Mouse (Mus musculus) right cerebral cortex, postnatal 14 days (tissue): Measurements from ENCODE around the gene Gjd3.

Source experiments
- DNase-seq: peaks from one replicate; pipeline ENCODE4 v3.0.0; 2022

Gene Gjd3

GRCm38 (mm10) chr11:98979356-98979755, 3.5 kb downstream of the Gjd3 start:
- no peak for DNase-seq

- DNase-seq = no peak
These were observed 4.2 kb downstream of the Gjd3 start for GRCm38 (mm10) chr11:98978526-98979148.

- peak; percentile 87 for DNase-seq
These were observed 7.7 kb downstream of the Gjd3 start for GRCm38 (mm10) chr11:98974871-98975719.

GRCm38 (mm10) chr11:98974213-98974612, 8.6 kb downstream of the Gjd3 start:
- no peak for DNase-seq

GRCm38 (mm10) chr11:98973584-98973983, 9.2 kb downstream of the Gjd3 start:
- DNase-seq = no peak

- DNase-seq = no peak
These were observed 9.9 kb downstream of the Gjd3 start for GRCm38 (mm10) chr11:98972801-98973360.

- peak; percentile 83 for DNase-seq
These were observed 10.6 kb downstream of the Gjd3 start for GRCm38 (mm10) chr11:98972215-98972614.

GRCm38 (mm10) chr11:98971316-98972031, 11.3 kb downstream of the Gjd3 start:
- peak; percentile 64 for DNase-seq

- peak; percentile 40 for DNase-seq
These were observed 12.5 kb downstream of the Gjd3 start for GRCm38 (mm10) chr11:98970191-98970925.

GRCm38 (mm10) chr11:98969496-98969927, 13.3 kb downstream of the Gjd3 start:
- DNase-seq = peak; percentile 74

GRCm38 (mm10) chr11:98968716-98969495, 13.9 kb downstream of the Gjd3 start:
- no peak for DNase-seq

GRCm38 (mm10) chr11:98968079-98968478, 14.7 kb downstream of the Gjd3 start:
- no peak for DNase-seq

GRCm38 (mm10) chr11:98966499-98967141, 16.2 kb downstream of the Gjd3 start:
- peak; percentile 64 for DNase-seq

- DNase-seq = no peak
These were observed 17.3 kb downstream of the Gjd3 start for GRCm38 (mm10) chr11:98965416-98966077.

- DNase-seq = no peak
These were observed 18.0 kb downstream of the Gjd3 start for GRCm38 (mm10) chr11:98964616-98965415.

- no peak for DNase-seq
These were observed 18.6 kb downstream of the Gjd3 start for GRCm38 (mm10) chr11:98964201-98964615.

GRCm38 (mm10) chr11:98963191-98964021, 19.4 kb downstream of the Gjd3 start:
- peak; percentile 71 for DNase-seq

GRCm38 (mm10) chr11:98962421-98963095, 20.3 kb downstream of the Gjd3 start:
- DNase-seq = no peak
